Mouse (Mus musculus): Measurements from ENCODE around the gene Gm10300. TPM values are rescaled to one million over a fixed set of nuclear protein-coding genes. Genes with fewer than 3 reads are reported as not detected.

The Gm10300 gene
- polyA plus RNA-seq, 1 experiment from 2014 or later, result not detected

GRCm38 (mm10) chr4:132039521-132039920 lies 35.0 kb upstream of the Gm10300 start:
- no peak overlapping the region for H3K27ac ChIP-seq (replicated peaks)

GRCm38 (mm10) chr4:132039975-132040645 lies 34.4 kb upstream of the Gm10300 start:
- H3K9me3 ChIP-seq, result no peaks in the 10 kb centered on the region
- DNase-seq (ENCODE audit: low spot score), result no peak
- H3K4me3 ChIP-seq, result no peak overlapping the region
- H3K36me3 ChIP-seq (replicated peaks), result peaks cover 17% of the 10 kb centered on the region; the same call in 1 of the 2 replicates
- H3K27ac ChIP-seq (replicated peaks), result no peak overlapping the region
- H3K27me3 ChIP-seq (replicated peaks; ENCODE audit: low read depth, poor library complexity, severe bottlenecking), result no peaks in the 10 kb centered on the region
- peaks cover 62% of the 10 kb centered on the region for H3K4me1 ChIP-seq
- 87% methylated on average over 8 of the region's 8 CpGs for WGBS

More at GRCm38 (mm10) chr4:132039521-132039920, 35.0 kb upstream of the Gm10300 start:
- peaks cover 65% of the 10 kb centered on the region for H3K4me1 ChIP-seq
- no peak for DNase-seq (ENCODE audit: low spot score)
- H3K4me3 ChIP-seq, result no peak overlapping the region
- 82% methylated on average over 2 of the region's 2 CpGs for WGBS
- peaks cover 15% of the 10 kb centered on the region; the same call in 1 of the 2 replicates for H3K36me3 ChIP-seq (replicated peaks)
- no peaks in the 10 kb centered on the region for H3K9me3 ChIP-seq
- no peaks in the 10 kb centered on the region for H3K27me3 ChIP-seq (replicated peaks; ENCODE audit: low read depth, poor library complexity, severe bottlenecking)

- Histone ChIP-seq H3K36me3 (replicated peaks) (peaks cover 12% of the 10 kb centered on the region; the same call in 1 of the 2 replicates), H3K4me1 (peaks cover 48% of the 10 kb centered on the region), H3K27ac (replicated peaks) (no peak overlapping the region), H3K4me3 (no peak overlapping the region), H3K9me3 (no peaks in the 10 kb centered on the region), H3K27me3 (replicated peaks; ENCODE audit: low read depth, poor library complexity, severe bottlenecking) (no peaks in the 10 kb centered on the region)
- 86% methylated on average over 6 of the region's 6 CpGs for WGBS
- no peak for DNase-seq (ENCODE audit: low spot score)
Observed at GRCm38 (mm10) chr4:132041471-132042332, 32.8 kb upstream of the Gm10300 start.

- 92% methylated on average over 3 of the region's 3 CpGs for WGBS
- Histone ChIP-seq H3K9me3 (no peaks in the 10 kb centered on the region), H3K36me3 (replicated peaks) (peaks cover 12% of the 10 kb centered on the region; the same call in 1 of the 2 replicates), H3K27ac (replicated peaks) (no peak overlapping the region), H3K4me3 (no peak overlapping the region), H3K27me3 (replicated peaks; ENCODE audit: low read depth, poor library complexity, severe bottlenecking) (no peaks in the 10 kb centered on the region), H3K4me1 (peaks cover 43% of the 10 kb centered on the region)
- no peak for DNase-seq (ENCODE audit: low spot score)
Observed at GRCm38 (mm10) chr4:132043726-132044125, 30.8 kb upstream of the Gm10300 start.

GRCm38 (mm10) chr4:132048011-132048991 lies 26.2 kb upstream of the Gm10300 start:
- Histone ChIP-seq H3K9me3 (no peaks in the 10 kb centered on the region), H3K4me3 (peak overlapping the region; percentile 98), H3K36me3 (replicated peaks) (0 out of 2 replicates have a peak, but pooled peaks cover 2% of the 10 kb centered on the region), H3K27ac (replicated peaks) (peak overlapping the region; percentile 99), H3K27me3 (replicated peaks; ENCODE audit: low read depth, poor library complexity, severe bottlenecking) (peaks cover 17% of the 10 kb centered on the region), H3K4me1 (peaks cover 43% of the 10 kb centered on the region)
- under 1% methylated on average over 95 of the region's 95 CpGs for WGBS
- peak; percentile 76 for DNase-seq (ENCODE audit: low spot score)

GRCm38 (mm10) chr4:132048995-132049404 lies 25.5 kb upstream of the Gm10300 start:
- WGBS, result under 1% methylated on average over 46 of the region's 46 CpGs
- Histone ChIP-seq H3K27me3 (replicated peaks; ENCODE audit: low read depth, poor library complexity, severe bottlenecking) (peaks cover 17% of the 10 kb centered on the region), H3K27ac (replicated peaks) (peak overlapping the region; percentile 99), H3K4me1 (peaks cover 42% of the 10 kb centered on the region), H3K4me3 (peak overlapping the region; percentile 98), H3K36me3 (replicated peaks) (0 out of 2 replicates have a peak, but pooled peaks cover 2% of the 10 kb centered on the region), H3K9me3 (no peaks in the 10 kb centered on the region)
- peak; percentile 98 for DNase-seq (ENCODE audit: low spot score)

GRCm38 (mm10) chr4:132049549-132050200 lies 24.8 kb upstream of the Gm10300 start:
- peak overlapping the region; percentile 99; the same call in 1 of the 2 replicates for H3K27ac ChIP-seq (replicated peaks)
- peaks cover 36% of the 10 kb centered on the region for H3K4me1 ChIP-seq
- no peak for DNase-seq (ENCODE audit: low spot score)
- H3K36me3 ChIP-seq (replicated peaks), result 0 out of 2 replicates have a peak, but pooled peaks cover 2% of the 10 kb centered on the region
- 7% methylated on average over 15 of the region's 15 CpGs for WGBS
- peaks cover 17% of the 10 kb centered on the region for H3K27me3 ChIP-seq (replicated peaks; ENCODE audit: low read depth, poor library complexity, severe bottlenecking)
- H3K4me3 ChIP-seq, result peak overlapping the region; percentile 98
- no peaks in the 10 kb centered on the region for H3K9me3 ChIP-seq

GRCm38 (mm10) chr4:132051321-132052275 lies 22.9 kb upstream of the Gm10300 start:
- DNase-seq (ENCODE audit: low spot score), result no peak
- Histone ChIP-seq H3K9me3 (no peaks in the 10 kb centered on the region), H3K27me3 (replicated peaks; ENCODE audit: low read depth, poor library complexity, severe bottlenecking) (peaks cover 17% of the 10 kb centered on the region), H3K36me3 (replicated peaks) (no peaks in the 10 kb centered on the region), H3K27ac (replicated peaks) (no peak overlapping the region), H3K4me1 (peaks cover 34% of the 10 kb centered on the region), H3K4me3 (no peak overlapping the region)
- WGBS, result 82% methylated on average over 10 of the region's 10 CpGs

- no peak for DNase-seq (ENCODE audit: low spot score)
- H3K27ac ChIP-seq (replicated peaks), result no peak overlapping the region
- H3K9me3 ChIP-seq, result no peaks in the 10 kb centered on the region
- H3K4me1 ChIP-seq, result peaks cover 5% of the 10 kb centered on the region
- H3K27me3 ChIP-seq (replicated peaks; ENCODE audit: low read depth, poor library complexity, severe bottlenecking), result no peaks in the 10 kb centered on the region
- H3K4me3 ChIP-seq, result no peak overlapping the region
- no peaks in the 10 kb centered on the region for H3K36me3 ChIP-seq (replicated peaks)
Observed at GRCm38 (mm10) chr4:132057311-132057710, 17.2 kb upstream of the Gm10300 start.

- H3K27ac ChIP-seq (replicated peaks), result no peak overlapping the region
- H3K4me3 ChIP-seq, result no peak overlapping the region
- no peaks in the 10 kb centered on the region for H3K27me3 ChIP-seq (replicated peaks; ENCODE audit: low read depth, poor library complexity, severe bottlenecking)
- no peaks in the 10 kb centered on the region for H3K9me3 ChIP-seq
- H3K36me3 ChIP-seq (replicated peaks), result no peaks in the 10 kb centered on the region
- WGBS, result 95% methylated on average over 2 of the region's 2 CpGs
- peaks cover 12% of the 10 kb centered on the region for H3K4me1 ChIP-seq
- no peak for DNase-seq (ENCODE audit: low spot score)
Observed at GRCm38 (mm10) chr4:132059541-132059940, 15.0 kb upstream of the Gm10300 start.
